Mouse (Mus musculus) c-Kit-negative CD71-positive TER-119-positive erythroid progenitor cells, embryonic 14.5 days (primary cell): Measurements from ENCODE around the gene Dhx36.
A peak's percentile ranks its signal among the peaks of the same experiment; 100 is the strongest.

ENCODE experiments used
- DNase-seq: peaks from one replicate; pipeline ENCODE4 v3.0.0-alpha.2; 2013; ENCODE audit warnings: low read depth, low spot score

Gene Dhx36

GRCm38 (mm10) chr3:62506488-62507205 lies at the start of gene Dhx36:
Dhx36 (minus strand) TSS chr3:62507004.
- peak; percentile 81 for DNase-seq

DNA sequence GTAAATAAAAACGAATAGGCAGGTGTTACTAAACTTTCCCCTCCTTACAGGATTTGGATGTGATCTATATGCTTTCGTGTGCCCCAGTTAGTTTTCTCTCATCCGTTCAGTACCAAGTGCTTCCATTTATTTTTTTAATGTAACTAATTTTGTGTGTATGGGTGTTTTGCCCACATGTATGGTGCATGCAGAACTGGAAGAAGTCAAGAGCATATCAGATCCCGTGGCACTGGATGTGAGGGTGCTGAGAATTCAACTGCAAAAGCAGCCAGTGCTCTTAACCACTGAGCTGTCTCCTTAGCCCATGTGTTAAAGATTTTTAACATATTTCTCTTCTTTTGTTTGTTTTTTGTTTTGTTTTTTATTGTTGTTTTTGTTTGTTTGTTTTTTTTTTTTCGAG lies 20.8 kb upstream of the Dhx36 start:
- DNase-seq: no peak

DNA sequence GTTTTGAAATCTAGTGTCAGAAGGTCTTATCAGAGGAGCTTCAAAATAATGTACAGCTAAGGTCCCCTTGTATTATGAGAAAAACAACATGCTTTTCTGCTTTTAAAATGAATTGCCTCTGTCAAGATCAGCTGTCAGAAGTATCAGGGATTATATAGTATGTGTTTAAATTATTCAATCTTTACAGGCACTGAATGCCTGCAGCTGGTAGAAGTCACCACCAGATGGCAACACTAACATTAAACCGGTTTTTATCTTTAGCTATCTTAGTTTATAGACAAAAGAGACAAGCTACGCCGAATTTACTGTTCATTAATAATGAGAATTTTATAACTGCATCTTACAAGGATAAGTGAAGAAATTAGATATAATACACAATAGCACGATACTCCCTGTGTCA lies 20.4 kb upstream of the Dhx36 start:
- DNase-seq: no peak

DNA sequence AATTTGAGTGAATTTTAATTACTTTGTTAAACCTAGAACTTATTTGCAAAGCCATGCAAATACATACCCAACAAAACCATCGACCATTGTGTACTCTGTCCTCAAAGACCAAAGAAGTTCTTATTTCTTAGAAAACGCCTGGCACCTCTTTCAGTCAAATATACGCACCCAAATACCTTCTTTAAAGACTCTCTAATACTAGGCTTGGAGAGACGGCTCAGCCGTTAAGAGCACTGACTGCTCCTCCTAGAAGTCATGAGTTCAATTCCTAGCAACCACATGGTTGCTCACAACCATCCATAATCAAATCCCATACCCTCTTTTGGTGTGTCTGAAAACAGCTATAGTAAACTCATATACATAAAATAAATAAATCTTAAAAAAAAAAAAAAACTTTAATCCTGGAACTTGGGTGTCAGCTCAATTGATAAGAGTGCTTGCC lies 423 bp upstream of the Dhx36 start:
- no peak for DNase-seq

DNA sequence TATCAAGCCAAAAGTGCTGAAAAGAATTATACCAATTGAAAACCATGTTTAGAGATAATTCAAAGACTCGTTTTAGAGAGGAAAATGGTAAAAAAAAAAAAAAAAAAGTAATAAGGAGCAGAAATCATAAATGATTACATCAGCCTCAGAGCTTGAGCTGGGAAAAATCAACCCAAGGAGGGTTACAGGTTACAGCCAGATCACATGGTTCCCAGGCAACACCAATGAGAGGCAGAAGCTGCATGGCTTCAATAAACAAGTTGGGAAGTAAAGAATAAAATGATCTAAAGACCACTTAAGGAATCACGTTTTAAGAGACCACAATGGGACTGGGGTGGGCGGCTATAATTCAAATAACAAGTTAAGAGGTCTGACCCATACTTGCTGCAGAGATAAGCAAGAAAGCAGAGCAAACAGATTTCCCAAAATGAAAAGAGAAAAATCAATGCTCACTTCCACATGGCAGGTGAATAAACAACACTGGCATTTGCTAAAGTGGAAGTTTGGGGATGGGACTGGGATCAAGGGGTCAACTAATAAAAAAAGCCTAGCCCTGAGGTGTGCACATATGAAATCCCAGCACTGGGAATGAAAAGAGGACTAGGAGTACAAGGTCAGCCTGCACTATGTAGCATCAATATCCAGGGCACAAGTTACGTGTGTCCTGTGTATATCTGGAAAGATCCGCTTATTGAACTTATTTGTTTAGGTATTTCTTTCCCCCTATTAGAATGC lies 1.5 kb downstream of the Dhx36 start:
- no peak for DNase-seq

DNA sequence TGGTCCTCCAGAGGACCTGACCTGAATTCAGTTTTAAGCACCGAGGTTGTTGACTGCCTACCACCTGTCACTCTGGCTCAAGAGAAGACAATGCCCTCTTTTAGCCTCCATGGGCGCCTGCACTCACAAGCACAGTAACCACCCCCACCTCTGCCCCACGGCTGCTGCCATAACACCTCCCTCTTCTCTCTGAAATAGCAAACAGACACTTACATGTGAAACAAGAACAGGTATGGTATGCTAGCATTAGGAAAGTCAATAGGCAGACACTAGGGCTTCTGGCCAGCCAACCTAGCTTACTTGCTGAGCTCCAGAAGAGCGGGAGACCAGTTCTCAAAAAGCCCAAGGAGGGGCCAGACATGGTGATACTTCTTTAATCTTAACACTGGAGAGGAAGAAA lies 7.5 kb downstream of the Dhx36 start:
- no peak for DNase-seq

GRCm38 (mm10) chr3:62492568-62492967 lies 14.2 kb downstream of the Dhx36 start:
- DNase-seq: no peak

GRCm38 (mm10) chr3:62484340-62484739 lies 22.5 kb downstream of the Dhx36 start:
- DNase-seq: no peak

GRCm38 (mm10) chr3:62470179-62470578 lies 36.6 kb downstream of the Dhx36 start:
- no peak for DNase-seq

DNA sequence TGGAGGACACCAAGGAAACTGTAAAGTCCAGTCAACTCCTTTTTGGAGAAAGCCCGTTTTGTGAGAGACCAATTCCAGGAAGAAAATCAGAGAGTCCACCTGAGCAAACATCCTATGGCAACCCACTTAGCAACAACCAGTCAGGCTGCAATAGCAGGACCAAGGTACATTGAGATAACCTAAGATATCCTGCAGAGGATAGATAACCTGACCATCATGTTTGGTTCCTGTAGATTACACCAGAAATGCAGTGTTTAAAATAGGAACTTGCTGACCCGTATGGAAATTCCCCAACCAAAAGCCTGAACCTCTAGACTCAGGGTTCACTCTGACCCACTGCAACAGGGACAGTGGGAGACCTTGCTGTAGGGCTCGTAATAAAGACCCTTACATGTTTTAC lies 42.5 kb downstream of the Dhx36 start:
- no peak for DNase-seq

- DNase-seq: no peak
Observed at GRCm38 (mm10) chr3:62459483-62459882, 47.3 kb downstream of the Dhx36 start.

- no peak for DNase-seq
Observed at GRCm38 (mm10) chr3:62458284-62459013, 48.4 kb downstream of the Dhx36 start.

DNA sequence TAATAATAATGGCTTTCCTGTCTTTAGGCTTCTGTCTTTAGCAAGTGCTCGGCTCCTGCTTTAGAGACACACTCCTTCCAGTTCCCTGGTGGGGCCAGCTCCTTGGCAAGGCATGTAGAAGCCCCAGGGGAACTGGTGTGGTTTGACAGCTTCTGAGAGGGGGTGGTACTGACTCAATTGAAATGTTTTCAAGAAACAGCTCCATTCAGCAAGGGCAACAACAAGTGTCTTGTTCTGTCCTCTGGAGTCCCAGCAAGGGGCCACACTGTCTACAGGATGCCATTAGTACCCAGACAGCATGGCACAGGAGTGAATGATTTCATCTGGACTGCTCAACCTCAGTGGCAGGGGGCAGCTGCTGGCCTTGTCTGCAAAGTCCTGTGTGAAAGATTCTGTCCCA lies 51.0 kb downstream of the Dhx36 start:
- no peak for DNase-seq

GRCm38 (mm10) chr3:62454096-62454495 lies 52.7 kb downstream of the Dhx36 start:
- DNase-seq: no peak

DNA sequence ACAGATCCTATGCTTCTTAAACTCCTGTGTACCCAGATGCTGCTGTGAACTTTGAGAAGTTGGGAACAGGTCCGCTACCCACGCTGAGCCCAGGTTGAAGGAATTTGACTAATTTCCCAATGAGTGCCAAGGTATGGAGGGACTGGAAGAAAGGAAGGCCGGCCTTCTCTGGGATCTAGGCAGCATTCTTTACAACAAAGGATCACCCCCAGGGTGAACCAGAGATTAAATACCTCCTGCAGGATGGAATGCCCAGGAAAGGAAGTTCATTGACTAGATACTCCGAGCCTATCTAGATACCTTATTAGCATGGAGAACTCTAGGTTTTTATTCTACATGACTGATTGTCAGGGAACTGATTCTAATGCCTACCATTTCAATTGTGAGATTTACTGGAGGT lies 53.8 kb downstream of the Dhx36 start:
- DNase-seq: no peak

DNA sequence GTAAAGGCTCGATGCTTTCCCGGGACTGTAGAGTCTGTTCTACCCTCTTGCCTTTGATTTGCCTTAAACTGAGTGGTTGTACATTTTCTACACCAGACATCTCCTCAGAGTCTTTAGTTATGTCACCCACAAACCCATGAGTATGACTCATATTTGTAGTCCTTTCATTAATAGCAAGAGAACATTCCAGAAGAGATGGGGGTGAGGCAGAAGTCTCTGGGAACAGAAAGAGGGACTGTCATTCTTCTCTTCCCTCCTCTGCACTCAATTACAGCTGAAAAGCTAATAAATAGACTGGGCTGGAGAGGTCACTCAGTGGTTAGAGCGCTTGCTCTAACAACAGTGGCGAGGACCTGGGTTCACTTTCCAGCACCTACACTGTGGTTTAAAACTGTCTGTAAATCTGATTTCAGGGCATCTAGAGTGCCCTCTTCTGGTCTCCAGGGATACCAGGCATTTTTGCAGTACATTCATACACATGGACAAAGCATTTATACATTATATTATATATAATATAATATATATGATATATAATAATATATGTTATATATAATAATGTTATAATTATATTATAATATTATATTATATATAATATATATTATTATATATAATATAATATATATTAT lies 56.8 kb downstream of the Dhx36 start:
- DNase-seq: no peak

GRCm38 (mm10) chr3:62447151-62447550 lies 59.7 kb downstream of the Dhx36 start:
- DNase-seq: no peak

- DNase-seq: no peak
Observed at GRCm38 (mm10) chr3:62446271-62446670, 60.5 kb downstream of the Dhx36 start.

DNA sequence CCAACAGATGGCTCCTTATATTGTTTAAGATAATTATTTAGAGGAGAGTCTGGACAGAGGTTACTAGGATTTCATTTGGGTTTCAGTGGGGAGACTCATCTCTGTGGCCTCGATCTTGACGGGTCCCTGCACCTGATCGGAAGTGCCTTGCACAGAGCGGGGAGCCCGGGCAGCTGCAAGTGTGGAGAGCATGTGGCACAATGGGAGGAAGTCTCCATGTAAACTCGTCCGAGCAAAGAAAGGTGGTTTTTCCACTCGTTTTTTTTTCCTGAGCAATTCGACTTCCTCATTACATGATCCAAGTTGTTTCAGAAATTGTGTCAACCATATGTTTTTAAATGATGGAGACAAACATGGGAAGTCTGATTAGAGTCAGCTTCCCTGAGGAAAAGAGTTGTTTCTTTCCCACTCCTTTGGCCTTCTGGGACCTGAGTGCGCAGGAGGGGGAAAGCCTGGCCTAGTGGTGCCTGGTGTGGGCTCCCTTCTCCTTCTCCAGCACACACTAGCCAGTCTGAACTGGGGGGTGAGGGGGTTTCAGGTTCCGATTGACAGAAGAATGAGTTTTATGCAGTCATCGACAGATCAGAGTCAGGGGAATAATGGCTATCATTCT lies 63.1 kb downstream of the Dhx36 start:
- no peak for DNase-seq

DNA sequence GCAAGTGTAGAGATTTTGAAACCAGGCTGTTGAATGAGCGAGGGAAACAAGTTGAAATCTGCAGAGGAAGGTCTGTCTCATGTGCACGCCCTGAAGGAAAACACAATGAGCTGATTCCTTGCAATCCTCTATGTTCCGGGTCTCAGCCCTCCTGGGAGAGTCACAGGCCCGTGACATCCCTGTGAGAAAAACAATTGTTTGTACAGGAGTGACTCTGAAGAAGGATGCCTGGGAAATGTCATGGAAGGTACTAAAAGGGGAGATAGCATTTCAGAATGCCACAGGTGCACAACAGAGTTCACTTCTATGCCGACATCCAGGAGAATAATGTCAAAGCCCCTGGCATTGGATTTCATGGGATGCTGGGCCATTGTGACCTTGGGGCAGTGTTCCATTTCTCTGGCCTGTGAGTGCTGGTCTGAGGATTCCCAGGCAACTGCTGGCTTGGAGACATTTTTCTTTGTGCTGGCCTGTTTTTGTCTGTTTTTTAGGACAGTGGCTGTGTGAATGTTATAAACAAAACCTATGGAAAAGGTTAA lies 66.3 kb downstream of the Dhx36 start:
- DNase-seq: no peak

GRCm38 (mm10) chr3:62435923-62436322 lies 70.9 kb downstream of the Dhx36 start:
- no peak for DNase-seq
